Comparison of ENCODE assay signal across 8 mouse cellular contexts in the genomic region with DNA sequence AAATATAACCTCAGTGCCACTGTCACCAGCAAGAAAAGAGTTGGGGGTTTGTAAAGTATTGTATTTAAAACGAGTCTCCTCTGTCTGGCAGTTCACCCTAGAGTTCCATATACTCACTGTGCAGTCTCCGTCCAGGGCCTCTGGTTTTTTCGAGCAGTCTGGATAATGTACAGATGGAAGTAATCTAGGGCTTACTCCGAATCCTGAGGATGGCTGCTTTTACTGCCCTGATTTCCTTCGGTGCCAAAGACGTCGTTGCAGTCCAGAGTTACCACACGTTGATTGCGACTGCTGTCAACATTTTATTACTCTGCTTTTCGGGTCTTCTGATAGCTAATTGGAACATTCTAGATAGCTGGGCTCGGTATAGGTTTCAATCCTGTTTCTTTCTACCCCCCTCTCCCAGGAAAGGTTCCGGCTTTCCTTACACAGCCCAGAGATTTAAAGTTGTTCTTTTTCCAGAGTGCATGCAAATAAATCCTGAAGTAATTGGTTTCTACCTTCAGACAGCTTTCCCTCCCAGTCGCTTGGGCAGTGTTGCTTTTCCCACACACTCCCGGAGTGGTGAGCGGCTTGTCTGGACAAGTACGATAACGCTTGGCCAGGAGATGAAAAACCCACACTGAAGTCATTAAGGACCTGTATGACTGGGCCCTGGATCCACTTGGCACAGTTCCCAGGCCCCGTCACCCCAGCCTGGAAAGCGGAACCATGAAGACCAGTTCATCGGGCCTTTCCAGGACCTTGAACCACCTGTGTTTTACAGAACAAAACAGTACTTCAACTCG.
A peak's percentile ranks its signal among the peaks of the same experiment; 100 is the strongest.
DNase-seq lines count a peak whose midpoint lies in the region; ATAC-seq and TF ChIP-seq lines count a peak whose summit lies in the region.

No protein-coding gene starts in this region.

- H3K27me3 ChIP-seq in intestine, embryonic 15.5 days (replicated peaks), result no peaks in the 10 kb centered on the region
- H3K27me3 ChIP-seq in lung, embryonic 16.5 days (ENCODE audit: control insufficient read depth, insufficient read depth, low read depth, low read length), result no peaks in the 10 kb centered on the region
- H3K27me3 ChIP-seq in midbrain, embryonic 16.5 days (ENCODE audit: control insufficient read depth, insufficient read depth, low read depth, low read length), result no peaks in the 10 kb centered on the region

- peaks cover 8% of the 10 kb centered on the region for H3K4me1 ChIP-seq in intestine, embryonic 15.5 days (replicated peaks)
- peaks cover 17% of the 10 kb centered on the region for H3K4me1 ChIP-seq in lung, embryonic 16.5 days (replicated peaks; ENCODE audit: control insufficient read depth, insufficient read depth, low read length)
- peaks cover 3% of the 10 kb centered on the region; the same call in 1 of the 2 replicates for H3K4me1 ChIP-seq in midbrain, embryonic 16.5 days (ENCODE audit: control insufficient read depth, insufficient read depth, low read length)

- H3K9ac ChIP-seq in intestine, embryonic 15.5 days, result no peak overlapping the region
- H3K9ac ChIP-seq in lung, embryonic 16.5 days (ENCODE audit: low read length), result no peak overlapping the region; the same call in 1 of the 2 replicates
- no peak overlapping the region for H3K9ac ChIP-seq in midbrain, embryonic 16.5 days (ENCODE audit: low read depth, low read length)

- H3K9me3 ChIP-seq in intestine, embryonic 15.5 days, result no peaks in the 10 kb centered on the region
- no peaks in the 10 kb centered on the region for H3K9me3 ChIP-seq in lung, embryonic 16.5 days (ENCODE audit: control insufficient read depth, low read length)
- no peaks in the 10 kb centered on the region for H3K9me3 ChIP-seq in midbrain, embryonic 16.5 days (replicated peaks; ENCODE audit: control insufficient read depth, low read length, poor library complexity, severe bottlenecking)

- DNase-seq in adrenal gland, postnatal 36 days, result peak; percentile 54 to 55
- peak; percentile 48 for DNase-seq in gastrocnemius, adult 2 months
- no peak for DNase-seq in layer of hippocampus, postnatal 36 days
- DNase-seq in cerebellum, adult 11-12 months, result no peak
- no peak for DNase-seq in cerebellum, adult 8-10 months

- no peak for TF ChIP-seq CTCF in gastrocnemius, adult 2 months (IDR thresholded peaks at IDR 0.05)

- no peaks in the 10 kb centered on the region for H3K36me3 ChIP-seq in intestine, embryonic 15.5 days
- no peaks in the 10 kb centered on the region for H3K36me3 ChIP-seq in lung, embryonic 16.5 days (ENCODE audit: control insufficient read depth, insufficient read depth, low read length)
- H3K36me3 ChIP-seq in midbrain, embryonic 16.5 days (ENCODE audit: control insufficient read depth, insufficient read depth, low read length), result no peaks in the 10 kb centered on the region

- peak overlapping the region; percentile 18 for H3K4me2 ChIP-seq in intestine, embryonic 15.5 days (replicated peaks)
- H3K4me2 ChIP-seq in lung, embryonic 16.5 days (ENCODE audit: low read depth, low read length), result no peak overlapping the region; the same call in 1 of the 2 replicates
- no peak overlapping the region for H3K4me2 ChIP-seq in midbrain, embryonic 16.5 days (ENCODE audit: low read length)

- peak; percentile 72 for ATAC-seq in intestine, embryonic 15.5 days
- 0 out of 2 replicates have a peak, but pooled peaks have one; percentile 21 for ATAC-seq in lung, embryonic 16.5 days (ENCODE audit: low read depth)
- no peak for ATAC-seq in midbrain, embryonic 16.5 days

- 28% methylated on average over 21 of the region's 21 CpGs for WGBS in intestine, embryonic 15.5 days
- 47% methylated on average over 21 of the region's 21 CpGs for WGBS in lung, embryonic 16.5 days
- WGBS in midbrain, embryonic 16.5 days, result 70% methylated on average over 21 of the region's 21 CpGs

- peak overlapping the region; percentile 46 for H3K27ac ChIP-seq in gastrocnemius, adult 2 months
- H3K27ac ChIP-seq in intestine, embryonic 15.5 days, result no peak overlapping the region
- H3K27ac ChIP-seq in lung, embryonic 16.5 days (ENCODE audit: low read length), result no peak overlapping the region
- H3K27ac ChIP-seq in midbrain, embryonic 16.5 days (ENCODE audit: low read length), result no peak overlapping the region

- intact Hi-C loops in gastrocnemius, adult 2 months (cut with DNase I), result no loop called here

- peak overlapping the region; percentile 36 for H3K4me3 ChIP-seq in gastrocnemius, adult 2 months
- H3K4me3 ChIP-seq in intestine, embryonic 15.5 days (replicated peaks), result no peak overlapping the region
- H3K4me3 ChIP-seq in lung, embryonic 16.5 days (ENCODE audit: low read length), result no peak overlapping the region
- H3K4me3 ChIP-seq in midbrain, embryonic 16.5 days (ENCODE audit: low read depth, low read length), result no peak overlapping the region

Comparison
In these comparisons a context has a peak if more than half of its experiments do, and no peak if none do; other contexts are left out.
1. DNase-seq: peak in adrenal gland, postnatal 36 days (2 of 2) and gastrocnemius, adult 2 months (single experiment); none in layer of hippocampus, postnatal 36 days (0 of 2), cerebellum, adult 11-12 months (single experiment) and cerebellum, adult 8-10 months (single experiment).